Mouse (Mus musculus) stomach, postnatal 0 days (tissue): ENCODE results near the gene Vdr.

Experiments used
- CTCF ChIP-seq: IDR thresholded peaks from 2 replicates; pipeline ENCODE4 v1.5.1; 2016; ENCODE audit warnings: antibody characterized with exemption, low read depth, mild to moderate bottlenecking, moderate library complexity
- EP300 ChIP-seq: optimal IDR thresholded peaks from 2 replicates; pipeline ENCODE3; 2016; ENCODE audit warnings: antibody characterized with exemption

DNA sequence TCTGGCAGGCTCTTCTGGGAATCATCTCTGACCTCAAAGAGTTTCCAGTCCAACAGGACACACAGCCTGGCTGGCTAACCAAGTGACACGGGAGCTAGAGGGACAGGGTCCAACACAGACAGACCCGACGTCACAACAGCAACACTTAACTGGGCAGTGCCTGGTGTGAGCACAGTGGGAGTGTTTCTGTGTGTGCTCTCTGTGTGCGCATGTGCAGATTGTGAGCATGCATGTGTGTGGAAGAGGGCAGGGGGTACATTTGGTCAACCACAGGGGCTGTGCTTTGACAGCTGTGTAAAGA, 42.4 kb upstream of the Vdr start:
- TF ChIP-seq CTCF (no peak), EP300 (no peak)
